Mouse (Mus musculus) liver, adult 2 months (tissue): ENCODE results near the gene Gm20388. TPM values are rescaled to one million over a fixed set of nuclear protein-coding genes. Genes with fewer than 3 reads are reported as not detected.
A peak's percentile ranks its signal among the peaks of the same experiment; 100 is the strongest.

Experiments
- DNase-seq: peaks from one replicate; pipeline ENCODE4 v3.0.0-alpha.2; 2011; ENCODE audit warnings: low read depth, low spot score; ENCODE audit errors: extremely low read depth
- H3K27ac ChIP-seq: fragments of 200-500 bp; replicated peaks from 2 replicates; pipeline ENCODE4 v1.5.1; 2012; ENCODE audit warnings: low read depth, mild to moderate bottlenecking, control low read depth, inconsistent platforms, low read length; ENCODE audit not compliant: insufficient read depth
- H3K27me3 ChIP-seq: fragments of 200-500 bp; 2 replicates; pipeline ENCODE4 v1.6.1; 2012; ENCODE audit warnings: mild to moderate bottlenecking, moderate library complexity, low read length, inconsistent platforms; ENCODE audit not compliant: control insufficient read depth, insufficient read depth
- H3K36me3 ChIP-seq: fragments of 200-500 bp; 2 replicates; pipeline ENCODE4 v1.6.1; 2012; ENCODE audit warnings: low read length, inconsistent platforms; ENCODE audit not compliant: control insufficient read depth, insufficient read depth
- H3K4me1 ChIP-seq: fragments of 200-500 bp; 2 replicates; pipeline ENCODE4 v1.6.1; 2011; ENCODE audit warnings: low read length; ENCODE audit not compliant: control insufficient read depth, insufficient read depth
- H3K4me3 ChIP-seq: fragments of 200-500 bp; 2 replicates; pipeline ENCODE4 v1.5.1; 2011; ENCODE audit warnings: low read depth, mild to moderate bottlenecking, control low read depth, low read length, moderate library complexity; ENCODE audit not compliant: insufficient read depth
- H3K79me2 ChIP-seq: fragments of 200-500 bp; 2 replicates; pipeline ENCODE4 v1.6.1; 2012; ENCODE audit warnings: inconsistent platforms, mild to moderate bottlenecking, low read length, moderate library complexity; ENCODE audit not compliant: control insufficient read depth, insufficient read depth
- H3K9ac ChIP-seq: fragments of 200-500 bp; 2 replicates; pipeline ENCODE4 v1.6.1; 2012; ENCODE audit warnings: low read depth, mild to moderate bottlenecking, control low read depth, inconsistent platforms, low read length
- CTCF ChIP-seq: fragments of 200-500 bp; IDR thresholded peaks from 2 replicates; pipeline ENCODE4 v1.5.1; 2011; ENCODE audit warnings: low read depth, low read length, control low read depth
- POLR2A ChIP-seq: fragments of 200-500 bp; IDR thresholded peaks from 2 replicates; pipeline ENCODE4 v1.6.1; 2011; ENCODE audit warnings: low read length, control low read depth; ENCODE audit not compliant: insufficient read depth; ENCODE audit errors: extremely low read depth
- WGBS: fragments of 180-500 bp; shearing (Covaris S2); methylation state at CpG from one replicate; pipeline ENCODE4 v1.1.7; 2018; 5-methylcytosine and 5-hydroxymethylcytosine counted together
- polyA plus RNA-seq: library from polyadenylated mRNA; depleted of rRNA; stranded (reverse); fragments of >200 nt; gene quantifications from 2 replicates; pipeline ENCODE4 v1.2.3, GENCODE M21; 2012
- total RNA-seq: library from RNA; depleted of rRNA; stranded (reverse); fragments of >200 nt; gene quantifications from 2 replicates; pipeline ENCODE4 v1.2.3, GENCODE M21; 2014

The Gm20388 gene
- total and polyA plus RNA-seq, 2 experiments = 6.4 to 19.9 TPM

DNA sequence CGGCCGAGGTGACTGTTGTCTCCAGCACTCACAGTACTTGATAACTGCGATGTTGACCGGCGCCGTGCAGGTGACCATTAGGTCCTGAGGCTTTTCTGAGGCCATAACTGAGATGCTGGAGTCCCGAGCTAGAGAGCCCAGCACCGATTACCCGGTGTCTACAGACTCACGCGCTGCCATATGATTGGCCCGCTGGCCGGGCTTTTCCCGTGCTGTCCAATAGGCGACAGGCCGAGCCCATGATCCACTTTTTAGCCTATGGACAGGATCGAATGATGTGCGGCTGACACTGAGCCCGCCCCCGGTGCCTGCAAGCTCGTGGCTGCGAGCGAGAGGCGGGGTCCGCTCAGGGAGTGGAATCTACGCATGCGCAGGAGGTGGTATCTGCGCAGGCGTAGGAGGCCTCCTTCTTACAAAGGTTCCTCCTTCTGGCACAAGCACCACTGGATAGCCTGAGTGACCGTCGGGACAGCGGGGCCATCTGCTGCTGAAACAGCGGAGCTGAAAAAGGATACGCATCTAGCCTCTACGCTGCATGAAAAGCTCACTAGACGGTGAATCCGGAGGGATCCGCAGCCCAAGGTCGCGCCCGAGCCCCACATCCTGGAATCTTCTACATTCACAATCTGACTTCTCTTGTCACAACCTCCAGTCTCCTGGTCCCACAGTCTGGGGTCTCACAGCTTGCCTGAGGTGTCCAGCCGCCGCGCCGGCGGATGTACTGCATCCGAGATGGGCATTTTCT lies 2532.8 kb downstream of the Gm20388 start, which contains the start of gene Mvd:
Mvd (minus strand) TSS at position 161 of the 745 bp plus-strand sequence.
- WGBS = under 1% methylated on average over 47 of the region's 47 CpGs

GRCm38 (mm10) chr8:122444058-122444748 lies 2533.6 kb downstream of the Gm20388 start:
- no peaks in the 10 kb centered on the region for H3K79me2 ChIP-seq
- H3K27me3 ChIP-seq = no peaks in the 10 kb centered on the region
- under 1% methylated on average over 19 of the region's 19 CpGs for WGBS
- DNase-seq = peak; percentile 90
- H3K4me1 ChIP-seq = peaks cover 5% of the 10 kb centered on the region
- no peaks in the 10 kb centered on the region for H3K36me3 ChIP-seq
- TF ChIP-seq POLR2A = no peak
- no peak for TF ChIP-seq CTCF
- peak overlapping the region; percentile 75 for H3K27ac ChIP-seq
- peak overlapping the region; percentile 51 for H3K4me3 ChIP-seq
- 0 out of 2 replicates have a peak overlapping the region, but pooled peaks have one; percentile 11 for H3K9ac ChIP-seq

More for the DNA sequence above, 2532.8 kb downstream of the Gm20388 start, which contains the start of gene Mvd:
- Histone ChIP-seq H3K9ac (peak within 1 kb of the TSS; percentile 72), H3K79me2 (no peaks in the 10 kb centered on the region), H3K4me1 (peaks cover 5% of the 10 kb centered on the region), H3K36me3 (no peaks in the 10 kb centered on the region), H3K4me3 (peak within 1 kb of the TSS; percentile 72), H3K27me3 (no peaks in the 10 kb centered on the region), H3K27ac (peak within 1 kb of the TSS; percentile 75)
- TF ChIP-seq CTCF = peak; percentile 74
- TF ChIP-seq POLR2A = peak; percentile 81
- peak; percentile 95 for DNase-seq

DNA sequence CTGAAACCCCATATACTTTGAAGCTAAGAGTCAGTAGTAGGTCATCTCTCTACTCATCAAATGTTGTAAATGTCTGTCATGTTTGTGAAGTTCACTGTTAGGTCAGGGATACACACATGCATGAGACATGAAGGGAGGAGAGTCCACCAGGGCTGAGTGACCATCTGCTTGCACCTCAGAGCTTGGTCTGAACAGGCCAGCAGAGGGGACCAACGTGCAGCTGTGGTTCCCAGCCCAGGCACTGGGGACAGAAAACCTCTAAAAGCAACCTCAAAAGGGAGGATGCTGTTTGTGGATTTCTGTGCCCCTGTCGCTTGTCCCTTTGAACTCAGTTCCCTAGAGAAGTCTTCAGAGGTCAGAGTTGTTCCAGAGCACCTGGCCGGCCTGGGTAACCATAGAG lies 2534.6 kb downstream of the Gm20388 start:
- TF ChIP-seq CTCF (peak; percentile 24; the same call in 1 of the 2 replicates), POLR2A (no peak)
- no peak for DNase-seq
- Histone ChIP-seq H3K27ac (no peak overlapping the region), H3K36me3 (no peaks in the 10 kb centered on the region), H3K4me3 (no peak overlapping the region), H3K9ac (no peak overlapping the region), H3K4me1 (peaks cover 5% of the 10 kb centered on the region), H3K79me2 (no peaks in the 10 kb centered on the region), H3K27me3 (no peaks in the 10 kb centered on the region)
- WGBS = 70% methylated on average over 3 of the region's 3 CpGs

DNA sequence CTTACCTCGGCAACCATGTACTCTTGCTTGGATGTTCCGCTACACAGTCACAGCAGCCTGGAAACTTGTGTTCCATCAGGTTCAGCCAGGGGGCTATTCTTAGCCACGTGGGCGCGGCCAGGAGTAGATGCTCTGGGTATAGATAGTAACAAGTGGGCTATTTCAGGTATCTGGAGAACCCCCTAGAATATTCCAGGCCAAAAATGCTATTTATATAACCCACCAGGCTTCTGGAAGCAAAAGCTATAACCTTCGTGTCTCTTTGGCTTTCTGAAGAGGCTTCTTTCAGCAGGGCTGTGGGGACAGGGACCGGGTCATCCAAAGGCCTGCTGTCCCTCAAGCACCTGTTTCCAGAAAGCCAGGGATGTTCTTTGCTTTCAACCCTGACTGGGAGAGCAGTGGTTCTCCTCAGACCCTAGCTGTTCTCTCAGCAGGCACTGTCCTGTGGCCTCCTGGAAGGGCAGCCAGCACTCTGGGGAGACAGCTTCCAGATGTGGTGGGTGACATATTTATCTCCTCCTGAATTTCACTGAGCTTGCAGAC lies 2540.6 kb downstream of the Gm20388 start:
- H3K4me3 ChIP-seq = no peak overlapping the region
- no peak for DNase-seq
- no peak overlapping the region for H3K27ac ChIP-seq
- H3K27me3 ChIP-seq = no peaks in the 10 kb centered on the region
- H3K79me2 ChIP-seq = no peaks in the 10 kb centered on the region
- H3K4me1 ChIP-seq = no peaks in the 10 kb centered on the region
- WGBS = 81% methylated on average over 7 of the region's 7 CpGs
- H3K9ac ChIP-seq = no peak overlapping the region
- H3K36me3 ChIP-seq = no peaks in the 10 kb centered on the region
- TF ChIP-seq CTCF (no peak), POLR2A (no peak)

- H3K27me3 ChIP-seq = no peaks in the 10 kb centered on the region
Measured at GRCm38 (mm10) chr8:122452154-122452553, 2541.5 kb downstream of the Gm20388 start.

More at GRCm38 (mm10) chr8:122452154-122452553, 2541.5 kb downstream of the Gm20388 start:
- no peak for DNase-seq
- Histone ChIP-seq H3K79me2 (no peaks in the 10 kb centered on the region), H3K9ac (no peak overlapping the region), H3K4me1 (no peaks in the 10 kb centered on the region), H3K36me3 (no peaks in the 10 kb centered on the region), H3K27ac (no peak overlapping the region), H3K4me3 (no peak overlapping the region)
- WGBS = 94% methylated on average over 10 of the region's 10 CpGs
- TF ChIP-seq POLR2A (no peak), CTCF (no peak)
